Mouse (Mus musculus) lung, embryonic 14.5 days (tissue): ENCODE measurements around the gene Cfap99. TPM values are rescaled to one million over a fixed set of nuclear protein-coding genes. Genes with fewer than 3 reads are reported as not detected.

ENCODE experiments used
- ATAC-seq: fragments of 200-750 bp; cut with Nextera tagmentation; 2 replicates; pipeline ENCODE4 v1.8.0; 2017; ENCODE audit warnings: mild to moderate bottlenecking, moderate TSS enrichment, moderate library complexity; ENCODE audit not compliant: insufficient read depth
- DNase-seq: peaks from one replicate; pipeline ENCODE4 v3.0.0-alpha.2; 2015
- H3K27ac ChIP-seq: fragments of 300-500 bp; sonication (generic); 2 replicates; pipeline ENCODE4 v1.5.1; 2014; ENCODE audit warnings: low read depth, mild to moderate bottlenecking, moderate library complexity
- H3K27me3 ChIP-seq: fragments of 300-500 bp; sonication (generic); 2 replicates; pipeline ENCODE4 v1.6.1; 2014; ENCODE audit warnings: low read length, control low read depth; ENCODE audit not compliant: insufficient read depth
- H3K36me3 ChIP-seq: fragments of 300-500 bp; sonication (generic); 2 replicates; pipeline ENCODE4 v1.6.1; 2014; ENCODE audit warnings: control low read depth; ENCODE audit not compliant: insufficient read depth
- H3K4me1 ChIP-seq: fragments of 300-500 bp; sonication (generic); 2 replicates; pipeline ENCODE4 v1.6.1; 2014; ENCODE audit warnings: antibody characterized with exemption, control low read depth; ENCODE audit not compliant: insufficient read depth
- H3K4me2 ChIP-seq: fragments of 300-500 bp; sonication (generic); 2 replicates; pipeline ENCODE4 v1.6.1; 2014; ENCODE audit warnings: mild to moderate bottlenecking
- H3K4me3 ChIP-seq: fragments of 300-500 bp; sonication (generic); 2 replicates; pipeline ENCODE4 v1.5.1; 2014; ENCODE audit warnings: low read depth, low read length
- H3K9ac ChIP-seq: fragments of 300-500 bp; sonication (generic); 2 replicates; pipeline ENCODE4 v1.6.1; 2014
- H3K9me3 ChIP-seq: fragments of 300-500 bp; sonication (generic); 2 replicates; pipeline ENCODE4 v1.6.1; 2016; ENCODE audit warnings: low read depth, low read length, control low read depth
- CTCF ChIP-seq: IDR thresholded peaks from 2 replicates; pipeline ENCODE4 v1.5.1; 2016; ENCODE audit warnings: antibody characterized with exemption, low read depth
- whole genome bisulfite sequencing: fragments of 180-500 bp; shearing (Covaris S2); extraction: QIAGEN DNeasy Blood & Tissue Kit; methylation state at CpG from one replicate; pipeline ENCODE4 v1.1.7; 2014; 5-methylcytosine and 5-hydroxymethylcytosine counted together
- polyA plus RNA-seq: library from polyadenylated mRNA; unstranded; fragments of >200 nt; fragmentation: Nextera tagmentation; extraction: Ambion mirVana; gene quantifications from 2 replicates; pipeline ENCODE4 v1.2.1, GENCODE M21; 2014

Gene Cfap99
- polyA plus RNA-seq, 1 experiment from 2014 or later: not detected

GRCm38 (mm10) chr5:34278058-34278457, 10.3 kb upstream of the Cfap99 start:
- no peak for TF ChIP-seq CTCF
- 61% methylated on average over 4 of the region's 4 CpGs for WGBS
- H3K4me1 ChIP-seq: no peaks in the 10 kb centered on the region
- no peak overlapping the region for H3K4me3 ChIP-seq
- no peak overlapping the region for H3K4me2 ChIP-seq
- DNase-seq (no peak), ATAC-seq (no peak)
- H3K9me3 ChIP-seq: no peaks in the 10 kb centered on the region
- H3K36me3 ChIP-seq: no peaks in the 10 kb centered on the region
- no peak overlapping the region for H3K27ac ChIP-seq
- H3K9ac ChIP-seq: no peak overlapping the region
- no peaks in the 10 kb centered on the region for H3K27me3 ChIP-seq

DNA sequence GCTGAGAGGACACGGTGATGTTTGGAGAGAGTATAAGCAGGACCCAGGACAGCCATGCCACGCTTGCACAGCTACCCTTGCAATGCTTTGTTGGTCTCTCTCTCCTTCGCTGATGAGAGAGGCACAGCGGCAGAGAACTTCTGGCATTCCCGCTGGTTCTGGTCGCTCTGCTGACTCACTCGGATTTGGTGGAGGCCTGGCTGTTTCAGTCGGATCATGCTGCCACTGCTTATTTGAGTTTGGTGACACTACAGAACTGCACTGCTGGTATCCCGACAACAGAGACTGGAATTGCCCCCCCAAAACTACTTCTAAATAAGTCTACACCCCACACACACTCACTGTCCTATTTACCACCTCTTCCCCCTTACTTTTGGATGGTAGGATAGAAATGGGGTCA, 9.2 kb upstream of the Cfap99 start:
- H3K4me2 ChIP-seq: no peak overlapping the region
- WGBS: 82% methylated on average over 9 of the region's 9 CpGs
- no peak for DNase-seq

GRCm38 (mm10) chr5:34280976-34281375, 7.4 kb upstream of the Cfap99 start:
- Histone ChIP-seq H3K4me1 (no peaks in the 10 kb centered on the region), H3K9me3 (no peaks in the 10 kb centered on the region), H3K36me3 (no peaks in the 10 kb centered on the region), H3K4me3 (no peak overlapping the region), H3K27me3 (peaks cover 10% of the 10 kb centered on the region), H3K27ac (no peak overlapping the region), H3K4me2 (no peak overlapping the region), H3K9ac (no peak overlapping the region)
- no peak for DNase-seq
- ATAC-seq: no peak
- 44% methylated on average over 7 of the region's 7 CpGs for WGBS
- TF ChIP-seq CTCF: no peak

More for the DNA sequence above, 9.2 kb upstream of the Cfap99 start:
- Histone ChIP-seq H3K27ac (no peak overlapping the region), H3K4me1 (no peaks in the 10 kb centered on the region), H3K9ac (no peak overlapping the region), H3K27me3 (no peaks in the 10 kb centered on the region), H3K36me3 (no peaks in the 10 kb centered on the region), H3K9me3 (no peaks in the 10 kb centered on the region), H3K4me3 (no peak overlapping the region)
- ATAC-seq: no peak
- no peak for TF ChIP-seq CTCF

- H3K36me3 ChIP-seq: no peaks in the 10 kb centered on the region
- H3K9ac ChIP-seq: no peak overlapping the region
- no peaks in the 10 kb centered on the region for H3K9me3 ChIP-seq
- no peak for TF ChIP-seq CTCF
- no peak overlapping the region for H3K4me2 ChIP-seq
- WGBS: 82% methylated on average over 5 of the region's 5 CpGs
- no peak overlapping the region for H3K4me3 ChIP-seq
- no peak for DNase-seq
- peaks cover 34% of the 10 kb centered on the region for H3K27me3 ChIP-seq
- no peaks in the 10 kb centered on the region for H3K4me1 ChIP-seq
- ATAC-seq: no peak
- no peak overlapping the region for H3K27ac ChIP-seq
Measured at GRCm38 (mm10) chr5:34283355-34283754, 5.0 kb upstream of the Cfap99 start.

DNA sequence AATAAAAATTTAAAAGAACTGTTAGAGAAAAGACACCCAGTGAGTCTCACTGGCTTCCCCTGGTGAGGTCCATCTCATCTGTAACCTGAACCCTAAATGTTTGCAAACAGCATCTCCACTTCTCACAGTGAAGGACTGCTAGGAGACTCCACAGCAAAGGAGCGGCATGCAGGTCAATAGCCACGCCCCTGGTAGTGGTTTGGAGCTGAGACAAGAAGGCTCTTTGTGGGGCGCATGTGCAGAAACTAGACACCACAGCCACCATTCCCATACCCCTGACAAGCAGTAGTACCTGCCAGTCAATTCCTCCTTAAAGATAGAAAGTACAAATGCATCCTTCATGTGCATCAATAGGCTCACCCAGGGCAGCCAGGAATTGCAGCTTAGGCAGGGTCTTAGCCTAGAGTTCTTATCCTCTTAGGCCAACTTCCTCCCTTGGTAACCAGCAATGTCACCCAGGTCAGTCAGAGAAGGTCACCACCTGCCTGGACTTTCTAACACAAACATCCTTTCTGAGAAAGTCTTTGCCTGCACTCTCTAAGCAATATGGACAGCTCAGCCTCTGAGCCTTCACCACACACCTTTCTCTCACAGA, 4.1 kb upstream of the Cfap99 start:
- TF ChIP-seq CTCF: no peak
- DNase-seq (no peak), ATAC-seq (no peak)
- Histone ChIP-seq H3K4me1 (no peaks in the 10 kb centered on the region), H3K27ac (no peak overlapping the region), H3K9ac (no peak overlapping the region), H3K9me3 (no peaks in the 10 kb centered on the region), H3K4me2 (no peak overlapping the region), H3K27me3 (peaks cover 43% of the 10 kb centered on the region), H3K4me3 (no peak overlapping the region), H3K36me3 (no peaks in the 10 kb centered on the region)
- 30% methylated on average over 3 of the region's 3 CpGs for WGBS

DNA sequence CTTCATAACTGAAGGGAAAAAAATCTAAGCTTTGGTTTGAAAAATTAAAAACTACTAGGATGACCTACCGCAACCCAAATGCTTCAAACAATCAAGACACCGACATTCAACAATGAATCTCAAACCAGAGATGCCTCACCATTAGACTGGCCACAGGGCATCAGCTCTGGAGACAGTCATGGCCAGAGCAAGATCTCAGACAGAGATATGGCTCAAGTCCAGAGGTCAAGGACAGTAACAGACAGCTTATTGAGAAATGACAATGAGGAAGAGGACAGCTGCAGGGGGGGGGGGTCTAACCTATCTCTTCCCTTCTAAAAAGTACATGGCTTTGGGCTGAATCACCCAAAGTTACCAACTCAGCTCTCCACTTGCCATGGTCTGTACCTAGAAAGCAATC, 3.1 kb upstream of the Cfap99 start:
- no peak for ATAC-seq
- 85% methylated on average over 2 of the region's 2 CpGs for WGBS
- no peaks in the 10 kb centered on the region for H3K36me3 ChIP-seq
- no peak for DNase-seq
- H3K4me3 ChIP-seq: no peak overlapping the region
- peaks cover 49% of the 10 kb centered on the region for H3K27me3 ChIP-seq
- TF ChIP-seq CTCF: no peak
- H3K9ac ChIP-seq: no peak overlapping the region
- H3K4me1 ChIP-seq: no peaks in the 10 kb centered on the region
- H3K27ac ChIP-seq: no peak overlapping the region
- H3K9me3 ChIP-seq: no peaks in the 10 kb centered on the region
- no peak overlapping the region for H3K4me2 ChIP-seq

DNA sequence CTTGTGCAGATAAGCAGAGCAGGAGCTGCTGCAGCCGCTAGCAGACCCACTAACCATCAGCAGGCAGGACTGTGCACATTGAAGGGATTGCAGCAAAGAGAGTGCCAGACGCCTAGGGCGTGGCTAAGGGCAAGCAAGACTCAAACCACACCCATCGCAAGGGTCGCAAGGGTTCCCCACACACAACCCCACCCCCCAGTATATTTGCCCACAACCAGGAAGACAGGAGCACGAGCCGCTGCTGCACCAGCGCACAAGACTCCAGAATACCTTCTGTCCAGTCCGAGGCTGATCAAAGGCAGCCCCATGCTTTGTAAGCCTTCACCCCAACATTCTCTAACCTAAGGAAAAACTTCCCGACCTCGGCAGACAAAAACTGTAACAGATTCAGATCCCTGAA, 1.9 kb upstream of the Cfap99 start:
- Histone ChIP-seq H3K27me3 (peaks cover 49% of the 10 kb centered on the region), H3K4me3 (peak overlapping the region; percentile 53), H3K4me1 (no peaks in the 10 kb centered on the region), H3K27ac (no peak overlapping the region), H3K36me3 (no peaks in the 10 kb centered on the region), H3K9ac (no peak overlapping the region), H3K4me2 (peak overlapping the region; percentile 95), H3K9me3 (no peaks in the 10 kb centered on the region)
- DNase-seq (no peak), ATAC-seq (no peak)
- TF ChIP-seq CTCF: no peak
- 8% methylated on average over 11 of the region's 11 CpGs for WGBS
